Mouse (Mus musculus) E14TG2a.4 (cell line): ENCODE measurements around the gene Ermard.

ENCODE experiments used
- CTCF ChIP-seq: conservative IDR thresholded peaks from 2 replicates; pipeline ENCODE4 v1.5.1; 2014; ENCODE audit warnings: low read length
- NANOG ChIP-seq: IDR thresholded peaks from 2 replicates; pipeline ENCODE4 v1.6.1; 2014; ENCODE audit warnings: borderline replicate concordance, low read length, mixed read lengths

- TF ChIP-seq CTCF (no peak), NANOG (no peak)
Measured at GRCm38 (mm10) chr17:15093523-15093922, 52.5 kb downstream of the Ermard start.
